Mouse (Mus musculus): ENCODE data around the gene Zdhhc4.

The Zdhhc4 gene

DNA sequence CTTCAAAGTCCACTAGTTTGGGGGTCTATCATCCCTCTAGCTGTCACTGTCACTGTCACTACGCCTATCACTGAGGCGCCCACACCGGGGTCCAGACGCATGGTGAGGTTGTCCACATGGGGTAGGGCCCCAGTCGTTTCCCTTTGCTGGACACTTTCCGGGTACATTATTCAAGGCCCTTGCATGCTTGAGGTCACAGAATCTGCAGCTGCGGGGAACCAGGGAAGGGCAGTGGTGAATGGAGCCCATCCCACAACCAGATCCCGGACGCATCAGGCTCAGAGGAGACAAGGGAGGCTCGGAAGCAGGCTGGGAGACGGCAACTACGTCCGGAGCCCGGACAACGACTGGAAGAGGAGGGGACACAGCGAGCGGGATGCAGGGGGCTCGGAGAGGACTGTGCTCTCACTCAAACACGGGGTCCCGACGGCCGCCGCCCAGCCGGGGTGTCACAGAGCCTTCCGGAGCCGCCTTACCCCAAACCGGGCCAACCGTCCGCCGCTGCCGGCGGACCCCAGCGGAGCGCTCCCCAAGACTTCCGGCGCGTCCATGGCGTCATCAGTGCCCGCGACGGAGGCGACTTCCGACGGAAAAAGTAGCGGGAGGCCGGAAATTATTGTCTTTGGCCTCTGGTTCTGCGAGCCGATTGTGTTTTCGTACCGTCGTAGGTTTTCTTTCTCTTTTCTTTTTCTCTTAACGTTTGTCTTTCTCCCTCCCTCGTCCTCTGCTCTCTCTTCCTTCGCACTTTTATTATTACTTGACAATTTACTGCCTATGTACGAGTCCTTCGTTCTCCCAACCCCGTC is at the start of gene Zdhhc4:
TSS of gene Zdhhc4 (minus strand) at position 567 of the 806 bp plus-strand sequence.
- DNase-seq: peak; percentile 94 to 95

DNA sequence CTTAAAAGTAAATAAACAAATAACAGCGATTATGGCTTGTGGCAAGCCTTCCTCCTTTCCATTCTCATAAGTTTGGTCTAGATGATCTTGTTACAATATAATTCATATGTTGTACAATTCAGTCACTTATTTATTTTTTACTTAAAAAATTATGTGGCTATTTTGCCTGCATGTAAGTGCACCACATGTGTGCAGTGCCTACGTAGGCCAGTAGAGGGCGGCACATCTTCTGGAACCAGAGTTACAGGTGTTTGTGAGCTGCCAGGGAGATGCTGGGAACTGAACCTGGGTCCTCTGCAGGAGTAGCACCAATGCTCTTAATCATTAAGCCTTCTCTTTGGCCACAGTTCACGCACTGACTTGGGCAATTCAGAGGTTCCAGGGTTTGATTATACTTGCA is 47.1 kb upstream of the Zdhhc4 start:
- no peak for DNase-seq

DNA sequence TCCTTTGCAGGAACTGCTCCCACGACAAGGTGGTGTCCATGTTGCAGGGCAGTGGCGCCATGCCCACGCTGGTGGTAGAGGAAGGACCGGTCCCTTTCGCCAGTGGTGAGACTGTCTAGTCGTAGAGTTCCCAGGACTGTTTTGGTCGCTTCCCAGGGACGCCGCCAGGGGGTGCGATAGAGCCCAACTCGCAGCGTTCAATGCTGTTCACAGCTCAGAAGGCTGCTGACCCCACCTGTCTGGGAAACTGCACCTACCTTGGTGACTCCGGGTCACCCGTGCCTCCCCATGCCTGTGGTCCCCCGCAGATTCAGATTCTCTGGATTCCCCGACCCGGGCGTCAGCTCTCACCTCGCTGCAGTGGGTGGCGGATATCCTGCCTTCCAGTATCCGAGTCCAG is 46.2 kb upstream of the Zdhhc4 start:
- DNase-seq: peak; percentile 68 to 69

DNA sequence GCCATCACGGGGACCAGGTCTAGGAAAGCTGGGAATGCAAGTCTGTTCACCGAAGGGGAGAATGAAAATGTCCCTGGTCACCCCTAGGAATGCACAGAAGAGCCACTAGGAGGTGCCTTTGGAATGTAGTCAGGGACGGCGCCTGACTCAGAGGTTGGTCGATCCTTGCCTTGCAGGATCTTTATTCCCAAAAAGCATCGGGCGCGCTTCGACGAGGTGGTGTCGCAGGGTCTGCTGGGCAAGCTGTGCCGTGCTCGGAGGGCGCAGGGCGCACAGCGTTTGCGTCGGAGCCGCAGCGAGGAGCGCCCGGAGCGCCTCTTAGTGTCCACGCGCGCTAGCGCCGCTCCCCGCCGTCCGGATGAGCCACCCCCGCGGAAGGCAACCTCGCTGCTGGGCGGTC is 43.8 kb upstream of the Zdhhc4 start:
- DNase-seq: peak; percentile 14 to 33

DNA sequence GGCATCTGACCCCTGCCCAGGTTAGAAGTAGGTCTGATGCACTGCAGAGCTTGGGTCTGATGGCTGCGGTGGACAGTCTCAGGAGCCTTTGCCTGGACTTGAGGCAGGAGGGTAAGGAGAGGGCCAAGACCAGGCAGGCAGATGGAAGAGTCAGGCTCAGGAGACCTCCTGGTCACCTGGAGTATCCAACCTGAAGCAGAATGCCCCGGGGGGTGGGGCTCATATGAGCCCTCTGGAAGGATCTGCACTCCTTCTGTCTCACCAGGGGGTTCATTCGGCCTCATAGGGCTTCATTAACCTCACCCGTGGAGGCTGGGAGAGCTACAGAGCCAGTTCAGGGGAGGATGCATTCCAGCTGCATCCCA is 42.1 kb upstream of the Zdhhc4 start:
- no peak for DNase-seq

DNA sequence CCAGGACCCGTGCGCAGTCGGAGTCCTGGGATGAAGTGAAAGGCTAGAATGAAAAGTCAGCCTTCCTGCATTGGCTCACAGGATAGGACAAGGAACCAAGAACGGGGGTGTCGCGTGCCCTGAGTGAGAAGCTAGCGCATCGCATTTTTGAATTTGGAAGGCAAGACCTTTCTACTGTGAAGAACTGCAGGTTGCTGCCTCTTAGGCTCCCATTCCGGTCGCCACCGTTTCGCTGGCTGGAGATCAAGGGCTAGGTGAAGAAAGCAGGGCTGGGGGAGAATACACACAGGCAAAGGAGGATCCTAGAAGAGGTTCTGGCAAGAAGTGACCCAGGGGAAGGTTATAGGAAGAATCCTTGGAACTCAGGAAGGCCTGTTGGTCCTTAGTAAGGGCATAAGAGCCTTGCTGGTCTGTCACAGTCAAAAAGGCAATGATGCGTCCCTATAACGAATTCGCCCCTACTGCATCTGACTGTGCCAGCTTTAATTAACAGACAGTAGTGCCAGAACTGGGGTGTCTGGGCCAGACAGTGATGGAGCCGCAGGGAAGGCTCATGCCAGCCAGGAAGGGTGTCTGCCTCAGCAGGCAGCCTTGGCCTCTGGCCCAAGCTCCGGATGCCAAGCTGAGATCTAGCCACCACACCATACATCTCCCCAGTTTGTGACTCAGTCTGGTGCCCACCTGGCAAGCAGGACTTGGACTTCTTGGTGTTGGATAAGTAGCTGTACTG is 41.5 kb upstream of the Zdhhc4 start:
- DNase-seq: peak; percentile 24 to 26

DNA sequence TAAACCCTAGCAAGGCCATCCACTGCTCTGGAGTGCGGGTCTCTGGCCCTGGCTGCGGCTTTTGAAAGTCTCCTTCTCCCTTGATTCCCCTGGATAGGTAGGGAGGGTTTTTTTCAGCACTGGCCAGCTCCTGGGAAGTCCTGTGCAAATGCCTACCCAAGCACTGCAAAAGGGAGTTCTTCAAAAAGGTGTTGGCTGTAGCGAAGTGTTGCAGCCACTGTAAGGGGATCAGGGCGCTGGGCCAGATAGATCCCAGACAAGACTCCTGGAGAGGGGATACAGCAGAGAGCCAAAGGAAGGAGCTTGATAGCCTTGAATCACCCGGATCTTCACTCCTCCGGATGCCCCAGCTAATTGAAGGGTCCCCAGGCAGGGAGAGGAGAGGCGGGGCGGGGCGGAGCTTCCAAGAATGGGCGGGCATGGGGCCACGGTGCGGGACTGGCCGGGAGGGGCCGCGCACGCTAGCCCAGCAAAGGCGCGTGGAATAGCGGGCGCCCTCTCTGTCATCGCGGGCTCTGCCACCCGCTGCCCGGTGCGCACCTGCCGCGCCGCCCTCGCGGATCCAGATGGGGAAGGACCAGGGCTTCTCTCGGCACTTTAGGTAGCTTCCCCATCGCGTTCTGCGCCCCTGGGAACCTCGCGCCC is 40.7 kb upstream of the Zdhhc4 start:
- peak; percentile 25 to 37 for DNase-seq

DNA sequence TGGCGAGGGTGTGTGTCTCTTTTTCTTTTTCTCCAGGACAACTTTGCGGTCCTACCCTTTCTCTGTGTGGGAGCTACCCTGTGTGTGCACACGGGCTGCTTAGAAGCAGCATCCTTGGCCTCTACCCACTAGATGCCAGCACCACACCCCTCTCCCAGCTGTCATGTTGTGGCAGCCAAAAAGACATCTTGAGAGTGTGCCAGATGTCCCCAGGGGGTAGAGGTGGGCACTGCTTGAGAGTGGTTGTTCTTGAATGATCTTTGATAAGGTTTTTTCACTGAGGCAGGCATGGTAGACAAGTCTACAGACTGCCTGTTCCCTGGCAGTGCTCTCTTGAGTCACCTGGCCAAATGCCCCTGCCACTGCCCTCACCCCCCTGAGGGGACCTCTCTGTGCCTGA is 38.9 kb upstream of the Zdhhc4 start:
- DNase-seq: peak; percentile 41 to 42

DNA sequence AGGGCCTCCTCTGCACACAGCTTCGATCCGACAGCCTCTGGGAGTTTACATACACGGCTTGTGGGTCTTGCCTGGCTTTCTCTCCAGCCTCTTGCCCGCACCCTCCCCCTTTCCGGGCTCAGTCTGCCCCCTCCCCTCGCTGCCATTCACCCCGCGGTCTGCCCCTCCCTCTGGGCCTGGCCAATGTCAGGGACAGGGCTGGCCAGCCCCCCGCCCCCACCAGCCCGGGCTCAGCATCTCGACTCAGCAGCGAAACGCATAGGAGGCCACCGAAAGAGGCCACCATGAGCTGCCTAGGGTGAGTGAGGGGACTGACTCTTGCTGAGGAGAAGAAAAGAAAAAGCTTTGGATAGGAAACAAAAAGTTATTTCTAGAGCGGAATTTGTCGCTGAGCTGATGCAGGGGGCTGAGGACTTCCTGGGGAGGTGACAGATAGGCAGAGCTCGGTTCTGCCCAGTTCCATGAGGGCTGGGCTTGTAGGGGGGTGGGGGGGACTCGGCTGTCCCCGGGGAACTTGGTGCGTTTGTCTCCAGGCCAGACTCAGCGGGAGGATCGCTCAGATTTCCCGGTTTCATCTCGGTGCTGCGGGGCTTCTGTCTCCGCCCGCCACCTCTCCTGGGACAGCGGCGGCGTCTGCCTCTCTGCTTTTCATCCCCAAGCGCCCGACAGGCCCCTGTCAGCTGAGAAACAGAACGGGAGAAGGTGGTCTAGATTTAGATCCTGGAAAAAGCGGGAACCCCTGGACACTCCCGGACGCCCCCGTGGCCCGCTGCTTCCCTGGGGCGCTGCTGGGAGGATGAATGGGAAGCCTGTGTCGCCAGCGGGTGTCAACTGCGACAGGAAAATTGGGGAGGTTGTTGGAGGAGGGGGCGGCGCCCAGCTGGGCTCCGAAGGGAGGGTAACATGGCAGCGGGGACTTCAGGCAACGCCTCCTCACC is 34.9 kb upstream of the Zdhhc4 start:
- no peak for DNase-seq

DNA sequence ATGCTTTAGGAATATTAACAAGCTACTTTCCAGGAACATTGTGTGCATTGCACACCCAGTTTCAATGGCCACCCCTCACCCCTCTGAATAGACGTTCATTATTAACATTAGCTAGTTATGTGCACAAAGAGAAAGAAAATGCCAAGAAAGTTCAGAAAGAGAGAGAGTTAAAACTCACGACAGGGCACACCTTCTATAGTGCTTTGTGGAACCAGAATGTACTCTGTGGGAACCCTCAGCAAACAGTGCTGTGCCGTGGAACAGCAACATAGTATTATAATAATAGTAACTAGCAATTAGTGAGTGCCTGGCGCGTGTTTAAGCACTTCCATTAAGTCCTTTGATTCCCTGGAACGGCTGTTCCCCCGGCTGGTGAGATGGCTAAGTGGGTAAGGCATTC is 32.4 kb upstream of the Zdhhc4 start:
- no peak for DNase-seq

DNA sequence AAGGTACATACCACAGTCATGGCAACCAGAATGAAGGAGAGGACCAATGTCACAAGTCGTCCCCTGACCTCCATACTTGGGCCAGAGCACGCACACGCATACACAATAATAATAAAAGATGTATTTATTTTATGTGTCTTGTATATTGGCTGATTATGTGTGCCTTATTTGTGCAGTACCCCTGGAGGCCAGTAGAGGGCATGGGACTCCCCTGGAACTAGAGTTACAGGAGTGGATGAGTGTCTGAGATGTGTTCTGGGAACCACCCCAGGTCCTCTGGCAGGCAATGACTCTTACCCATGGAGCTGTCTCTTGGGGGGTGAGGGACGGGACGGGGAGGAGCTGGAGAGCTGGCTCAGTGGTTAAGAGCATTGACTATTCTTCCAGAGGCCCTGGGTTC is 30.9 kb upstream of the Zdhhc4 start:
- no peak for DNase-seq

DNA sequence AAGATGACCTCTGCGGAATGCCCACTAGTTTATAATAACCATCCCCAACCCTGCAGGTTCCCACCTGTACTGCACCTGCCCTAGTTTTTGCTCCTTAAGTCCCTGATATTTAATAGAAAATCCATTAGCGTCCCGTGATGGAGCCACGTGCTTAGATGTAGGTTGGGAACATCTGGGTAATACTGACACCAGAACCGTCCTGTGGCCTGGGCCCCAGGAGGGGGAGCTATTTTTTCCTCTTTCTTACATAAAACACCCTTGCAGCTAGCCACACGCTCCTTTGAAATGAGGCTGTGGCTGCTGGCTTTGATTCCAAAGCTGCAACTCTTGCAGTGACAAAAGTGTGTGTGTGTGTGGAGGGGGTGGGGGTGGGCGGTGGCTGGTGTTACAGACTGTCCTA is 30.2 kb upstream of the Zdhhc4 start:
- DNase-seq: no peak

DNA sequence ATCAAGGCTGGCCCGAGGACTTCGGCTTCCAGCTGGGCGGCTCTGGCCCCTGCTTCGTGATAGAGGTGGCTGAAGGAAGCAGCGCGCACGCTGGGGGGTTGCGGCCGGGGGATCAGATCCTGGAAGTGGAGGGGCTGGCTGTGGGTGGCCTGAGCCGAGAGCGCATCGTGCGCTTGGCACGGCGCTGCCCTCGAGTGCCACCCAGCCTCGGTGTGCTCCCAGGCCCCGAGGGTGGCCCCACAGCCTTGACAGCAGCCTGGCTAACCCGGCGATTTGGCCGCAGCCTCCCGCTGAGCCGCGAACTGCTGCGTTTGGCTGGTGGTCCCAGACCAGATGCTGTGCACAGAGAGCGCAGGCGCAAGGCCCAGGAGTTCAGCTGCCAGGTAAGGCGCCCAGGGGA is 28.5 kb upstream of the Zdhhc4 start:
- no peak for DNase-seq

DNA sequence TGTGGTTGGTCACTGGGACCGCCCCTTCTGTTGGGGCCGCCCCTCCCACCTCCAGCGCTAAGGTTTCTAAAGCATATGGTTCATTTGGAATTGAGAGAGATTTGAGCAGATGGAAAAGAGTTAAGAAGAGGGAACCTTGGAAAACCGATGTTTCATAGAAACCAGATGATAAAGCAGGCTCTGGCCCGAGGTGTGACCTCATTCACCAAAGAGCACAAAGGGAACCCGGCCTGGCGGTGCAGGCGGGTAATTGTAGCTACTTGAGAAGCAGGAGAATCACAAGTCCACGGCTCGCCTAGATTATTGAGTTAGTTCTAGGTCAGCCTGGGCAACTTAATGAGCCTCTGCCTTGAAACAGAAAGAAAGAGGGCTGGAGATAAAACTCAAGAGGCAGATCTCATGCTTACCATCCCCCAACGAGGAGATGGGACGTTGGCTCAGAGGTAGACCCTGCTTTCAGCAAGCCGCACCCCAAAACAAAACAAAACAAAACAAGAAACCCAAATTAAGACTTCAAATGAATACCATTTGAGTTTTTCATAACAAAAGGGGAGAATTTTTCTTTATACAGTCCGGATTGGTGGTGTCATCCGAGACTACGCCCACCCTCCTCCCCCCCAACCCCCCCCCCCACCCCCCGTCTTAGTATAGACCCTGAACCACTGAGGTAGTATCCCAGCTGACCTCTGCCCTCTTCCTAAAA is 27.8 kb upstream of the Zdhhc4 start, which contains the start of gene Grid2ip:
TSS of gene Grid2ip (plus strand) at position 653 of the 703 bp plus-strand sequence.
- no peak for DNase-seq

DNA sequence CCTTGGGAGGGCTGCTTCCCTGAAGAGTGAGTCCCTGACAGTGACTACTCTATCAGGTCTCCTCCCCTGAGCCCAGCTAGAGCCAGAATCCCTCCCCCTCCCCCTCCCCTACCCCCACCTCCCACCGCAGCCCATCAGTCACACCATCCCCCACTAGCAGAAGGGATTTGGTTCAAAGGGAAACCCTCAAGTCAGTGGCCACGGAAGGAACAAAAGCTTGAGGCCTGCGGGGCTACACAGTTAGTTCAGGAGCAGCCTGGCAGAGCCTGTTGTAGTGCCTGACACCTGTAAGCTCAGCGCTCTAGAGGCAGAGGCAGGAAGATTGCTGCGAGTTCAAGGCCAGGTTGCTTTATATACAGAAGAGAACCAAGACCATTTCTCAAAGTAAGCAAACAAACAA is 27.0 kb upstream of the Zdhhc4 start:
- no peak for DNase-seq

DNA sequence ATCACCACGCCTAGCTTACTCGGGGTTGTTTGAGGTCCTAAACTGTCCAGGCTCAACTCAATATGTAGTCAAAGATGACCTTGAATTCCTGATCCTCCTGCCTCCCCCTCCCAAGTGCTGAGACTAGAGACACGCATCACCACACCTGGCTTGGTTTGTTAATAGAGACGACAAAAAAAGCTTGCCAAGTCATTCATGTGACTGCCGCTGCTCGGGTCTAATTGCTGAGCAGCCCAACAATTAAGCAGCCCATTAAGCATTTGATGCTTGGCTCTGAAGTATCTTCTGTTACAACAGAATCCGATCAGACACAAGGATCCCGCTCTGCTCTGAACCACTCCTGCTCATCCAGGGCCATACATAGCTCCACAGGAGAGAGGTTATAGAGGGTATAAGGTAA is 17.3 kb upstream of the Zdhhc4 start:
- DNase-seq: no peak

DNA sequence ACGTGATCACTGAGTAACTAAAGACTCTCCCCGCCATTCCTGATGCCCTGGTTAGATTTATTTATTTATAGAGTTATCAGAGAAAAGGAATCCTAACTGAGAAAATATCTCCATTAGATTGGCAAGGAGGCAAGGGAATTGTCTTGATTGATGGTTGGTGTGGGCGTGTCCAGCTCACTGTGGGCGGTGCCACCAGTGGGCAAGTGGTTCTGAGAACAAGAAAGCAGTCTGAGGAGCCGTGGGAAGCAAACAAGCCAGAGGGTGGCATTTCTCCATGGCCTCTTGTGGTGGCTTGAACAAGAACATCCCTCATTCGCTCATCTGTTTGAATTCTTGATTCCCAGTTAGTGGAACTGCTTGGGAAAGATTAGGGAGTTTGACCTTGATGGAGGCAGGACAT is 10.5 kb upstream of the Zdhhc4 start:
- no peak for DNase-seq

DNA sequence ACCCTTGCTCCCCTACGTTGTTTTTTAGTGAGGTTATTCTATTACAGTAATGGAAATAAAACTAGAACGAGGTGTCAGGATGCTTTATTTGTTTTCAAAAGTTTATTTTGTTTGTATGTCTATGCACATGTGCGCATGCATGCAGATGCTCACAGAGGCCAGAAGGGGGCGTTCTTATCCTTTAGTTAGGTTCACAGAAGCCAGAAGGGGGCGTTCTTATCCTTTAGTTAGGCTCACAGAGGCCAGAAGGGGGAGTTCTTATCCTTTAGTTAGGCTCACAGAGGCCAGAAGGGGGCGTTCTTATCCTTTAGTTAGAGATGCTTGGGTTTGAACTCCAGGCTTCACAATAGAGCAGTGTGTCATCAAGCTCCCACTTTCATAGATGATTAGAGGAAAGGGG is 7.5 kb upstream of the Zdhhc4 start:
- DNase-seq: no peak

DNA sequence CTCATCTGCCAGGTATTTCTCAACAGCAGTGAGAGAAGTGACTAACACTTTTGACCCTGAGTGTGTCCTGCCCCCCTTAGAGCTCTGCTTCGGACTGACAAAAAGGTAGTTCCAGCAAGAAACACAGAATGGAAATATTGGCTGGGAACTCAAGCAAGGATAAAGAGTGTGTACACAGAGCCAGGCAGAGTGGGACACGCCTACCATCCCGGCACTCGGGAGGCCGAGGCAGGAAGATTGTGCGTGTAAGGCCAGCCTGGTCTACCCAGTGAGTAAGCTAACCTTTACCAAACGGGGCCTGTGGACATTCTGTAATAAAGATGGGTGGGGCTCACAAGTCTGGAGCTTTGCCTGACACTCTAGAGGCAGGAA is 6.0 kb upstream of the Zdhhc4 start:
- no peak for DNase-seq

DNA sequence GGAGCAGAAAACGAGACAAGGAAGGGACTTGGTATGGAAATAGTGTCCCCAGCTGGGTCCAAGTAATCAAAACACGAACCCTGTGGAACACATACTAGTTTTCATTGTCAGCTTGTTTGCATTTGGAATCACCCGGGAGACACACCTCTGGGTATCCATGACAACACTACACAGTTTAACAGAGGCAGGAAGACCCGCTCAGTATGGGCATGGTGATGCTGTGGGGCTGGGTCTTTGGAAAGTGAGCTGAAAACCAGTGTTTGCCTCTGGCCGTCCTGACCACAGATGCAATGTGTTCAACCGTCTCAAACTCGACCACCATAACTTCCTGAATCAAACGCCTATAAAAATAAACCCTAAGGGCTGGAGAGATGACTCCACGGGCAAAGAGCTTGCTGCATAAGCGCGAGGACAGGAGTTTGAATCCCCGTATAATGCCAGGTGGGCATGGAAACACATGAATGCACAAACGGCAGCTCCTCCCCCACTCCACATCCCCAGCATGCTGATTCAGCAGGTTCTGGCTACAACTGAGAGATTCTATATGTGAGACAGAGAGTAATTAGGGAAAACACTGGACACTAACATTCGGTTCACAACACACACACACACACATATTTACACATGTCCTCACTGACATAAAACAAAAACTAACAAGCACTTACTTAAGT is 5.5 kb upstream of the Zdhhc4 start:
- DNase-seq: no peak

DNA sequence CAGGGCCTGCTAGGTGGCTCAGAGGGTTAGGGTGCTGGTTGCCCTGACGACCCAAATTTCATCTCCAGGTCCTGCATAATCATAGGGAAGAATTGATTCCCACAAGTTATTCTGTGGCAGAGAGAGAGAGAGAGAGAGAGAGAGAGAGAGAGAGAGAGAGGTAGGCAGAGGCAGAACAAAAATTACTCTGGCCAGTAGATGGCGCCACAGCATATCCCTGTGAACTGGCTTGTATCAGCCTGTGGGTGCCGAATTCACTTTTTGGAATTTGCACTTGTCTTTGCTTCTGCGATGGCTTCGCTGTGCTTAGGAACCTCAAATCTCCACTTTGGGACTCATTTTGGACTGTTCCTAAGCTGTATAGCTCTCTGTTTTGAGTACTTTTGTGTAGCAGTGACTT is 4.8 kb upstream of the Zdhhc4 start:
- peak; percentile 79 to 85 for DNase-seq

DNA sequence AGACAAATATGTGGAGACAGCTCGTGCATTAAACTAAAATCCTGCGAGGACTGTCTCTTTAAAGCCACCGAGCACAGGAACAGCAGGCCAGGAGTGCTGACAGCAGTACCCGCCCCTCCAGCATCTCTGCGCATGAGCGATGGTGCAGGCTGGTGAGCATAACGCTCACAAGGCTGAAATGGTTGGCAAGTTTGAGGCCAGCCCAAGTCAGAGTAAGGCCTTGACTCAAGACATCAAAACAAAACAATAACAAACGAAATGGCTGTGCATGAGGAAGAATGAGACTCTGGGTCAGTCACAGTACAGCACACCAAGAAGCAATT is 11.8 kb downstream of the Zdhhc4 start:
- no peak for DNase-seq
